Comparison of ENCODE assay signal across 16 mouse cellular contexts in genomic region chr13:118792198-118792597, GRCm38 (mm10).
DNase-seq lines count a peak whose midpoint lies in the region; ATAC-seq lines count a peak whose summit lies in the region.
"Had no signal": no experiment of that assay in that cellular context is flagged by ENCODE, and none has a peak within 500 bp of the region (broad histone marks: within the 10 kb centered on the region; RNA-seq: fewer than 3 reads in every experiment).

No protein-coding gene starts in this region.

- DNase-seq in heart, postnatal 4 days: peak; percentile 4
- DNase-seq in heart, postnatal 10 days: no peak
- peak; percentile 79 for DNase-seq in embryonic facial prominence, embryonic 11.5 days (ENCODE audit: low spot score)
- peak; percentile 40 for DNase-seq in lung, postnatal 36 days
- no peak for DNase-seq in right cerebral cortex, postnatal 36 days (ENCODE audit: low spot score in 2 of 2)
- DNase-seq: cerebellum, adult 2 months; heart, adult 2 months; kidney, adult 18-20 months; liver, postnatal 0 days; spleen, adult 18-20 months had no signal

- no peaks in the 10 kb centered on the region for H3K9me3 ChIP-seq in embryonic facial prominence, embryonic 11.5 days (replicated peaks; ENCODE audit: control insufficient read depth, low read length)
- no peaks in the 10 kb centered on the region for H3K9me3 ChIP-seq in limb, embryonic 12.5 days
- H3K9me3 ChIP-seq: forebrain, embryonic 12.5 days; hindbrain, embryonic 15.5 days; limb, embryonic 15.5 days had no signal

- intact Hi-C loops in heart, postnatal 10 days (cut with DNase I): no loop called here

- no peaks in the 10 kb centered on the region for H3K27me3 ChIP-seq in embryonic facial prominence, embryonic 11.5 days (ENCODE audit: control insufficient read depth, insufficient read depth, low read length)
- no peaks in the 10 kb centered on the region for H3K27me3 ChIP-seq in limb, embryonic 12.5 days
- H3K27me3 ChIP-seq: forebrain, embryonic 12.5 days; hindbrain, embryonic 15.5 days; limb, embryonic 15.5 days had no signal

- no peak overlapping the region for H3K9ac ChIP-seq in embryonic facial prominence, embryonic 11.5 days (replicated peaks; ENCODE audit: low read length)
- no peak overlapping the region for H3K9ac ChIP-seq in limb, embryonic 12.5 days (replicated peaks)
- H3K9ac ChIP-seq: forebrain, embryonic 12.5 days; hindbrain, embryonic 15.5 days; limb, embryonic 15.5 days; liver, postnatal 0 days had no signal

- H3K27ac ChIP-seq in embryonic facial prominence, embryonic 11.5 days (replicated peaks; ENCODE audit: low read depth, low read length): no peak overlapping the region
- H3K27ac ChIP-seq in limb, embryonic 12.5 days: peak overlapping the region; percentile 71
- H3K27ac ChIP-seq: forebrain, embryonic 12.5 days; heart, adult 2 months; hindbrain, embryonic 15.5 days; limb, embryonic 15.5 days had no signal

- H3K4me1 ChIP-seq in embryonic facial prominence, embryonic 11.5 days (ENCODE audit: control insufficient read depth, insufficient read depth, low read length): no peaks in the 10 kb centered on the region
- peaks cover 11% of the 10 kb centered on the region; the same call in 1 of the 2 replicates for H3K4me1 ChIP-seq in limb, embryonic 12.5 days (replicated peaks)
- H3K4me1 ChIP-seq: forebrain, embryonic 12.5 days; hindbrain, embryonic 15.5 days; limb, embryonic 15.5 days had no signal

- no peak overlapping the region for H3K4me2 ChIP-seq in embryonic facial prominence, embryonic 11.5 days (ENCODE audit: low read depth, low read length)
- H3K4me2 ChIP-seq in limb, embryonic 12.5 days: no peak overlapping the region; the same call in 1 of the 2 replicates
- H3K4me2 ChIP-seq: forebrain, embryonic 12.5 days; hindbrain, embryonic 15.5 days; limb, embryonic 15.5 days had no signal

- 11% methylated on average over 4 of the region's 4 CpGs for WGBS in embryonic facial prominence, embryonic 11.5 days
- WGBS in limb, embryonic 12.5 days: 8% methylated on average over 4 of the region's 4 CpGs

- H3K4me3 ChIP-seq in embryonic facial prominence, embryonic 11.5 days (ENCODE audit: low read depth, low read length): no peak overlapping the region
- no peak overlapping the region for H3K4me3 ChIP-seq in limb, embryonic 12.5 days (replicated peaks)
- H3K4me3 ChIP-seq: forebrain, embryonic 12.5 days; heart, adult 2 months; hindbrain, embryonic 15.5 days; limb, embryonic 15.5 days had no signal

- H3K36me3 ChIP-seq in embryonic facial prominence, embryonic 11.5 days (replicated peaks; ENCODE audit: control insufficient read depth, insufficient read depth, low read depth, low read length): no peaks in the 10 kb centered on the region
- H3K36me3 ChIP-seq in limb, embryonic 12.5 days: no peaks in the 10 kb centered on the region
- H3K36me3 ChIP-seq: forebrain, embryonic 12.5 days; hindbrain, embryonic 15.5 days had no signal

- ATAC-seq in embryonic facial prominence, embryonic 11.5 days (replicated peaks; ENCODE audit: insufficient number of reproducible peaks, low FRiP score, low TSS enrichment, low read depth): peak; percentile 79; the same call in 1 of the 2 replicates
- ATAC-seq in limb, embryonic 12.5 days (ENCODE audit: insufficient number of reproducible peaks, insufficient read depth, low FRiP score, low TSS enrichment, low read depth): peak; percentile 81
- ATAC-seq in erythroid progenitor cell, adult 5-6 weeks (replicated peaks; ENCODE audit: low FRiP score, poor library complexity, severe bottlenecking): no peak
- ATAC-seq: CD4-positive, CD25-positive, alpha-beta regulatory T cell, adult 4 months; liver, postnatal 0 days had no signal

Comparison
In these comparisons a context has a peak if more than half of its experiments do, and no peak if none do; other contexts are left out.
1. DNase-seq: peak in heart, postnatal 4 days (single experiment), embryonic facial prominence, embryonic 11.5 days (single experiment) and lung, postnatal 36 days (single experiment); none in heart, postnatal 10 days (0 of 2) and right cerebral cortex, postnatal 36 days (0 of 2).